Mouse (Mus musculus) granulocyte monocyte progenitor cell, adult 5-6 weeks (primary cell): ENCODE measurements around the gene Sypl2. TPM values are rescaled to one million over a fixed set of nuclear protein-coding genes. Genes with fewer than 3 reads are reported as not detected.
"Not testable (repeated sequence)": the region's sequence is repeated elsewhere in the genome, so short reads cannot be mapped to it uniquely, and the experiment has no call there.

ENCODE experiments used
- ATAC-seq: replicated peaks from 2 replicates; pipeline ENCODE4 v1.8.0; 2016; ENCODE audit warnings: mild to moderate bottlenecking, moderate TSS enrichment, inconsistent platforms; ENCODE audit not compliant: poor library complexity, severe bottlenecking
- total RNA-seq, 2 experiments: library from RNA; stranded (forward) in 1 of 2; stranded (reverse) in 1 of 2; fragments of 200-712, 200-1000 nt in 1 of 2; fragments of >200 nt in 1 of 2; fragmentation: Nextera tagmentation in 1 of 2; gene quantifications; 2 replicates each; pipeline ENCODE4 v1.2.3; 2014 to 2017

Gene Sypl2
- not detected in 2 replicates for total RNA-seq (2014; fragmentation: Nextera tagmentation)
- not detected in 2 replicates for total RNA-seq (2017)

- ATAC-seq = peak; percentile 52
Observed at GRCm38 (mm10) chr3:108226558-108227350, at the start of gene Sypl2. Gene Sypl2, minus strand, starts transcription at chr3:108226648.

- peak; percentile 21; the same call in 1 of the 2 replicates for ATAC-seq
Observed at GRCm38 (mm10) chr3:108259319-108259718, 32.9 kb upstream of the Sypl2 start.

- no peak for ATAC-seq
Observed at GRCm38 (mm10) chr3:108257831-108258500, 31.5 kb upstream of the Sypl2 start.

GRCm38 (mm10) chr3:108256719-108257637, 30.5 kb upstream of the Sypl2 start, which contains the start of gene Psma5:
Gene Psma5, plus strand, starts transcription at chr3:108256926.
- ATAC-seq = peak; percentile 98

- peak; percentile 82 for ATAC-seq
Observed at GRCm38 (mm10) chr3:108246857-108247256, 20.4 kb upstream of the Sypl2 start.

- no peak for ATAC-seq
Observed at GRCm38 (mm10) chr3:108241243-108241839, 14.9 kb upstream of the Sypl2 start.

- not testable (repeated sequence) for ATAC-seq
Observed at GRCm38 (mm10) chr3:108237474-108238102, 11.1 kb upstream of the Sypl2 start.

GRCm38 (mm10) chr3:108231646-108232045, 5.2 kb upstream of the Sypl2 start:
- no peak for ATAC-seq

GRCm38 (mm10) chr3:108227521-108227920, 1.1 kb upstream of the Sypl2 start:
- ATAC-seq = no peak

GRCm38 (mm10) chr3:108225711-108226557, 514 bp downstream of the Sypl2 start:
- no peak for ATAC-seq

- no peak for ATAC-seq
Observed at GRCm38 (mm10) chr3:108220661-108221060, 5.8 kb downstream of the Sypl2 start.

GRCm38 (mm10) chr3:108214734-108215133, 11.7 kb downstream of the Sypl2 start:
- ATAC-seq = no peak

GRCm38 (mm10) chr3:108212406-108212805, 14.0 kb downstream of the Sypl2 start:
- 0 out of 2 replicates have a peak, but pooled peaks have one; percentile 17 for ATAC-seq

- no peak for ATAC-seq
Observed at GRCm38 (mm10) chr3:108211845-108212244, 14.6 kb downstream of the Sypl2 start.

GRCm38 (mm10) chr3:108210771-108211139, 15.7 kb downstream of the Sypl2 start, which contains the start of gene Atxn7l2:
Gene Atxn7l2, minus strand, starts transcription at chr3:108210934.
- ATAC-seq = peak; percentile 86

- peak; percentile 88 for ATAC-seq
Observed at GRCm38 (mm10) chr3:108209946-108210770, 16.3 kb downstream of the Sypl2 start.

GRCm38 (mm10) chr3:108209536-108209935, 16.9 kb downstream of the Sypl2 start:
- ATAC-seq = no peak

- no peak for ATAC-seq
Observed at GRCm38 (mm10) chr3:108209001-108209400, 17.4 kb downstream of the Sypl2 start.
